Mouse (Mus musculus) ES-E14 (cell line): ENCODE results near the gene Gng8. TPM values are rescaled to one million over a fixed set of nuclear protein-coding genes. Genes with fewer than 3 reads are reported as not detected.

Experiments used
- DNase-seq: peaks from one replicate; pipeline ENCODE4 v3.0.0-alpha.2; 2013; ENCODE audit warnings: low read depth, low spot score
- H3K27ac ChIP-seq: 2 replicates; pipeline ENCODE4 v1.5.1; 2012; ENCODE audit warnings: low read depth, mild to moderate bottlenecking, low read length, moderate library complexity, mixed read lengths; ENCODE audit not compliant: poor library complexity, insufficient read depth, severe bottlenecking
- H3K36me3 ChIP-seq: 2 replicates; pipeline ENCODE4 v1.6.1; 2012; ENCODE audit warnings: mild to moderate bottlenecking, low read length, moderate library complexity, mixed read lengths; ENCODE audit not compliant: control insufficient read depth, poor library complexity, insufficient read depth, severe bottlenecking
- H3K4me1 ChIP-seq, 2 experiments: fragments of 150-350 bp in 1 of 2; sonication (generic) in 1 of 2; 2 replicates each; pipeline ENCODE4 v1.6.1; 2012; ENCODE audit warnings: low read length in 2 of 2, mild to moderate bottlenecking in 1 of 2, mixed read lengths in 1 of 2; ENCODE audit not compliant: control insufficient read depth in 2 of 2, insufficient read depth in 2 of 2, poor library complexity in 1 of 2
- H3K4me3 ChIP-seq, 2 experiments: fragments of 150-350 bp in 1 of 2; sonication (generic) in 1 of 2; 2 replicates each; pipeline ENCODE4 v1.5.1; 2012; ENCODE audit warnings: low read length in 2 of 2, low read depth in 1 of 2, mild to moderate bottlenecking in 1 of 2, mixed read lengths in 1 of 2; ENCODE audit not compliant: insufficient read depth in 1 of 2, poor library complexity in 1 of 2, severe bottlenecking in 1 of 2
- H3K9ac ChIP-seq: 2 replicates; pipeline ENCODE4 v1.6.1; 2012; ENCODE audit warnings: low read depth, mild to moderate bottlenecking, low read length, mixed read lengths; ENCODE audit not compliant: poor library complexity, insufficient read depth, severe bottlenecking
- H3K9me3 ChIP-seq: fragments of 150-350 bp; sonication (generic); 2 replicates; pipeline ENCODE4 v1.6.1; 2012; ENCODE audit warnings: low read depth, mild to moderate bottlenecking, low read length; ENCODE audit not compliant: control insufficient read depth, insufficient read depth
- CHD2 ChIP-seq: IDR thresholded peaks from 2 replicates; pipeline ENCODE4 v1.6.1; 2014; ENCODE audit warnings: mild to moderate bottlenecking, low read depth, low read length, inconsistent platforms
- HCFC1 ChIP-seq: IDR thresholded peaks from 2 replicates; pipeline ENCODE4 v1.6.1; 2012; ENCODE audit warnings: low read length, inconsistent platforms, borderline replicate concordance; ENCODE audit not compliant: insufficient read depth
- MAFK ChIP-seq: IDR thresholded peaks from 2 replicates; pipeline ENCODE4 v1.6.1; 2014; ENCODE audit warnings: mild to moderate bottlenecking, low read depth, low read length, inconsistent platforms; ENCODE audit not compliant: insufficient read depth
- ZC3H11A ChIP-seq: IDR thresholded peaks from 2 replicates; pipeline ENCODE4 v1.6.1; 2012; ENCODE audit warnings: low read depth, mild to moderate bottlenecking, inconsistent platforms, low read length, borderline replicate concordance
- ZNF384 ChIP-seq: IDR thresholded peaks from 2 replicates; pipeline ENCODE4 v1.6.1; 2012; ENCODE audit warnings: low read depth, low read length, inconsistent platforms
- in situ Hi-C, 2 experiments: fragments of 600-800 bp; cut with MboI; formaldehyde crosslinking; loops; one replicate each; pipeline ENCODE4 v1.15.1; 2025; ENCODE audit warnings: low sequenced_read_pairs in 2 of 2, inconsistent platforms in 1 of 2; ENCODE audit not compliant: unreplicated experiment in 2 of 2
- total RNA-seq: library from RNA; depleted of rRNA; stranded (reverse); fragments of 300-350 nt; gene quantifications from 2 replicates; pipeline ENCODE4 v1.2.3, GENCODE M21; 2012

The Gng8 gene
- total RNA-seq, 1 experiment: 1.0 TPM

- Histone ChIP-seq H3K9ac (peak overlapping the region; percentile 49; the same call in 1 of the 2 replicates), H3K36me3 (peaks cover 6% of the 10 kb centered on the region; the same call in 1 of the 2 replicates), H3K4me3 (peak overlapping the region in 1 of 2 experiments; percentile 68; a peak in 1 of 4 replicates), H3K4me1 (peaks cover 1 to 37% of the 10 kb centered on the region in 2 experiments; a peak in 3 of 4 replicates), H3K9me3 (no peaks in the 10 kb centered on the region), H3K27ac (no peak overlapping the region; the same call in 1 of the 2 replicates)
- no peak for DNase-seq
- TF ChIP-seq ZC3H11A: no peak
- TF ChIP-seq ZNF384: no peak
- no peak for TF ChIP-seq CHD2
- TF ChIP-seq HCFC1: no peak
- no peak for TF ChIP-seq MAFK
- in situ Hi-C loops: no loop called here
Observed at GRCm38 (mm10) chr7:16890944-16891343, 642 bp upstream of the Gng8 start.

GRCm38 (mm10) chr7:16892352-16892730 is 755 bp downstream of the Gng8 start:
- no peak for TF ChIP-seq CHD2
- no peak for TF ChIP-seq MAFK
- TF ChIP-seq ZNF384: no peak
- TF ChIP-seq ZC3H11A: no peak
- no peak for TF ChIP-seq HCFC1
- no peak overlapping the region for H3K4me3 ChIP-seq
- H3K27ac ChIP-seq: no peak overlapping the region
- no peaks in the 10 kb centered on the region for H3K9me3 ChIP-seq
- no peak overlapping the region for H3K9ac ChIP-seq
- peaks cover 6% of the 10 kb centered on the region; the same call in 1 of the 2 replicates for H3K36me3 ChIP-seq
- in situ Hi-C loops: no loop called here
- DNase-seq: no peak
- peaks cover 1 to 28% of the 10 kb centered on the region in 2 experiments; a peak in 3 of 4 replicates for H3K4me1 ChIP-seq

- no peak overlapping the region for H3K4me3 ChIP-seq
- TF ChIP-seq HCFC1: no peak
- no peak for TF ChIP-seq MAFK
- no peak for TF ChIP-seq CHD2
- no peak for TF ChIP-seq ZNF384
- no peak for TF ChIP-seq ZC3H11A
Observed at GRCm38 (mm10) chr7:16893612-16894011, 2.0 kb downstream of the Gng8 start.

GRCm38 (mm10) chr7:16894279-16894678 is 2.7 kb downstream of the Gng8 start:
- Histone ChIP-seq H3K9ac (no peak overlapping the region), H3K27ac (no peak overlapping the region), H3K9me3 (no peaks in the 10 kb centered on the region), H3K4me3 (peak overlapping the region; percentile 18 to 71; a peak in 3 of 4 replicates), H3K36me3 (no peaks in the 10 kb centered on the region), H3K4me1 (peaks cover 1 to 22% of the 10 kb centered on the region in 2 experiments; a peak in 3 of 4 replicates)
- in situ Hi-C loops: no loop called here
- no peak for DNase-seq
- no peak for TF ChIP-seq CHD2
- TF ChIP-seq ZNF384: no peak
- no peak for TF ChIP-seq ZC3H11A
- TF ChIP-seq HCFC1: no peak
- no peak for TF ChIP-seq MAFK

More at GRCm38 (mm10) chr7:16893612-16894011, 2.0 kb downstream of the Gng8 start:
- in situ Hi-C loops: no loop called here
- H3K9ac ChIP-seq: no peak overlapping the region
- H3K9me3 ChIP-seq: no peaks in the 10 kb centered on the region
- H3K4me1 ChIP-seq: peaks cover 1 to 23% of the 10 kb centered on the region in 2 experiments; a peak in 3 of 4 replicates
- no peak for DNase-seq
- H3K36me3 ChIP-seq: no peaks in the 10 kb centered on the region
- H3K27ac ChIP-seq: no peak overlapping the region

GRCm38 (mm10) chr7:16895000-16895399 is 3.4 kb downstream of the Gng8 start:
- in situ Hi-C loops: no loop called here
- DNase-seq: peak; percentile 77
- no peaks in the 10 kb centered on the region for H3K36me3 ChIP-seq
- H3K9ac ChIP-seq: peak overlapping the region; percentile 29; the same call in 1 of the 2 replicates
- H3K9me3 ChIP-seq: no peaks in the 10 kb centered on the region
- H3K27ac ChIP-seq: no peak overlapping the region
- peaks cover 3 to 27% of the 10 kb centered on the region in 2 experiments; a peak in 3 of 4 replicates for H3K4me1 ChIP-seq
- no peak for TF ChIP-seq HCFC1
- no peak for TF ChIP-seq ZNF384
- TF ChIP-seq CHD2: no peak
- no peak for TF ChIP-seq ZC3H11A
- TF ChIP-seq MAFK: no peak
- H3K4me3 ChIP-seq: peak overlapping the region; percentile 41 to 71; a peak in 3 of 4 replicates
